Mouse (Mus musculus) neural tube, embryonic 15.5 days (tissue): ENCODE data around the gene Upf3b. TPM values are rescaled to one million over a fixed set of nuclear protein-coding genes. Genes with fewer than 3 reads are reported as not detected.

Experiments
- ATAC-seq: fragments of 200-750 bp; cut with Nextera tagmentation; 2 replicates; pipeline ENCODE4 v1.8.0; 2017; ENCODE audit warnings: mild to moderate bottlenecking, moderate TSS enrichment, moderate library complexity; ENCODE audit not compliant: low FRiP score
- H3K27ac ChIP-seq: fragments of 300-500 bp; sonication (generic); replicated peaks from 2 replicates; pipeline ENCODE4 v1.5.1; 2015; ENCODE audit warnings: mild to moderate bottlenecking, inconsistent platforms
- H3K27me3 ChIP-seq: fragments of 300-500 bp; sonication (generic); replicated peaks from 2 replicates; pipeline ENCODE4 v1.6.1; 2015; ENCODE audit warnings: inconsistent platforms
- H3K36me3 ChIP-seq: fragments of 300-500 bp; sonication (generic); 2 replicates; pipeline ENCODE4 v1.6.1; 2015; ENCODE audit warnings: inconsistent platforms
- H3K4me1 ChIP-seq: fragments of 300-500 bp; sonication (generic); 2 replicates; pipeline ENCODE4 v1.6.1; 2015; ENCODE audit warnings: inconsistent platforms
- H3K4me2 ChIP-seq: fragments of 300-500 bp; sonication (generic); 2 replicates; pipeline ENCODE4 v1.6.1; 2015; ENCODE audit warnings: inconsistent platforms, mild to moderate bottlenecking, moderate library complexity
- H3K4me3 ChIP-seq: fragments of 300-500 bp; sonication (generic); replicated peaks from 2 replicates; pipeline ENCODE4 v1.5.1; 2015; ENCODE audit warnings: mild to moderate bottlenecking, inconsistent platforms
- H3K9ac ChIP-seq: fragments of 300-500 bp; sonication (generic); replicated peaks from 2 replicates; pipeline ENCODE4 v1.6.1; 2015; ENCODE audit warnings: mild to moderate bottlenecking, inconsistent platforms
- H3K9me3 ChIP-seq: fragments of 300-500 bp; sonication (generic); replicated peaks from 2 replicates; pipeline ENCODE4 v1.6.1; 2016; ENCODE audit warnings: inconsistent platforms
- WGBS: fragments of 180-500 bp; shearing (Covaris S2); methylation state at CpG from one replicate; pipeline ENCODE4 v1.1.7; 2015; ENCODE audit warnings: mixed read lengths; 5-methylcytosine and 5-hydroxymethylcytosine counted together
- polyA plus RNA-seq: library from polyadenylated mRNA; unstranded; fragments of >200 nt; fragmentation: Nextera tagmentation; extraction: Ambion mirVana; gene quantifications from 2 replicates; pipeline ENCODE4 v1.2.1, GENCODE M21; 2015

The Upf3b gene
- polyA plus RNA-seq, 1 experiment from 2014 or later, result 31.9 TPM

- H3K27me3 ChIP-seq, result no peaks in the 10 kb centered on the region
- H3K4me3 ChIP-seq, result no peak overlapping the region
- no peaks in the 10 kb centered on the region for H3K9me3 ChIP-seq
- H3K36me3 ChIP-seq, result no peaks in the 10 kb centered on the region
- no peak overlapping the region for H3K27ac ChIP-seq
- ATAC-seq, result no peak
- no peak overlapping the region for H3K9ac ChIP-seq
- no peak overlapping the region for H3K4me2 ChIP-seq
- no peaks in the 10 kb centered on the region for H3K4me1 ChIP-seq
- WGBS, result 81% methylated on average over 8 of the region's 8 CpGs
Observed at GRCm38 (mm10) chrX:37076651-37077050, 33.5 kb downstream of the Upf3b start.

DNA sequence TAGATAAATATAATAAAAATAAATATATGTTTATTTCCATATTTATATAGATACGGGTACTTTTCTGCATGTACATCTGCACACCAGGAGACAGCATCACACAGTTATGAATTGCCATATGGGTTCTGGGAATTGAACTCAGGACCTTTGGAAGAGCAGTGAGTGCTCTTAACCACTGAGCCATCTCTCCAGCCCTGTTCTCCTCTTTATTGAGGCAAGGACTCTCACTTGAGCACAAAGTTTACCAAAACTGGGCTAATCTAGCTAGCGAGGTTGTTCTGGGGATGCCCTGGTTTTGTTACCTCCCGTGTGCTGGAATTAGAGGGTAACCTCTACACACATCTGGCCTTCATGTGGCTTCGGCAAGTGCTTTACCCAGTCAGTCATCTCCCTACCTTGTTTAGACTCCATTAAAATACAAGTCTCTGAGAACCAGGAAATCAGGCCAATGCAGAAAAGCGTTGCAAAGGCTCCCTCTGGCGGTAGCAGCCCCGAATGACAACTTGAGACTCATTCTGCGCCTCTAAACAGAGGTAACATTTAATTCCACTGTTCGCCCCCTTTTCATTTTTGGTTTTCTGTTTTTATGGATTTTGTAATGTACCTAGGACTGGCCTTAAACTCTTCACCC, 35.7 kb downstream of the Upf3b start:
- Histone ChIP-seq H3K27me3 (no peaks in the 10 kb centered on the region), H3K27ac (no peak overlapping the region), H3K4me3 (no peak overlapping the region), H3K36me3 (no peaks in the 10 kb centered on the region), H3K4me2 (no peak overlapping the region), H3K9me3 (no peaks in the 10 kb centered on the region), H3K9ac (no peak overlapping the region), H3K4me1 (no peaks in the 10 kb centered on the region)
- peak; percentile 41; the same call in 1 of the 2 replicates for ATAC-seq
- 37% methylated on average over 9 of the region's 9 CpGs for WGBS

DNA sequence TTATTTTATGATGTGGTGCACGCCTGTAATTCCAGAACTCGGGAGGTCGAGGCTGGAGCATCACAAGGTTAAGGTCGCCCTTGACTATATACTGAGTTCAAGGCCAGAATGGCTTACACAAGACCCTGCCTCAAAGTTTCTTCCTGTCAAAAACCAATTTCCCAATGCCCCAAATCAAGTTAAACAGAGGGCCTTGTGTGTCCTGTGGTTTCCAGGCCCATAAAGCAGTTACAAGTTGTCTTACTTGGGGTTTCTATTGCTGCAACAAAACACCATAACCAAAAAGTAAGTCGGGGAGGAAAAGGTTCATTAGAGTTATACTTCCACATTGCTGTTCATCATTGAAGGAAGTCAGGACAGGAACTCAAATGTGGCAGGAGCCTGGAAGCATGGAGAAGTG, 41.4 kb downstream of the Upf3b start:
- 86% methylated on average over 5 of the region's 5 CpGs for WGBS
- Histone ChIP-seq H3K9ac (no peak overlapping the region), H3K27ac (no peak overlapping the region), H3K27me3 (no peaks in the 10 kb centered on the region), H3K4me1 (no peaks in the 10 kb centered on the region), H3K4me2 (no peak overlapping the region), H3K36me3 (no peaks in the 10 kb centered on the region), H3K4me3 (no peak overlapping the region), H3K9me3 (no peaks in the 10 kb centered on the region)
- ATAC-seq, result no peak

- H3K4me2 ChIP-seq, result no peak overlapping the region
Observed at GRCm38 (mm10) chrX:37067299-37067698, 42.8 kb downstream of the Upf3b start.

DNA sequence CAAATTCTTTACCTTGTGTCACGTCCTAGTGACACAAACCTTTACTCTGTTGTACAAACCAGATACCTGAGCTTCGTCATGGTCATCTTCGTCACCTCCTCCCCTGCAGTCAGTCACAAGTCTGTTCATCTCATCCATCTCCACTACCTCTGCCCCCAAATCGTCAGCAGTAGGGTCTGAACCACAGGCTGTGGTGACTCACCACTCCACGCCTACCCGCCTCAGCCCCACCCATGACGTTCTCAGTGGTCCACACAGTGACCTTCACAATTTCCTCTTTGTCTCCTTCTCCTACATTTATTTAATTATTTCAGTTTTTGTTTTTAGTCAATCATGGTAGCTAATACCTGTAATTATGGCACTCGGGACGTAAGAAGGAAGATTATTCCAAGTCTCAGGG, 46.2 kb downstream of the Upf3b start:
- Histone ChIP-seq H3K4me2 (no peak overlapping the region), H3K9ac (no peak overlapping the region), H3K27me3 (no peaks in the 10 kb centered on the region), H3K4me3 (no peak overlapping the region), H3K4me1 (no peaks in the 10 kb centered on the region), H3K9me3 (no peaks in the 10 kb centered on the region), H3K27ac (no peak overlapping the region), H3K36me3 (no peaks in the 10 kb centered on the region)
- no peak for ATAC-seq
- WGBS, result 90% methylated on average over 9 of the region's 9 CpGs

More at GRCm38 (mm10) chrX:37067299-37067698, 42.8 kb downstream of the Upf3b start:
- Histone ChIP-seq H3K9me3 (no peaks in the 10 kb centered on the region), H3K27me3 (no peaks in the 10 kb centered on the region), H3K9ac (no peak overlapping the region), H3K4me1 (no peaks in the 10 kb centered on the region), H3K36me3 (no peaks in the 10 kb centered on the region), H3K27ac (no peak overlapping the region), H3K4me3 (no peak overlapping the region)
- ATAC-seq, result no peak
- 82% methylated on average over 3 of the region's 3 CpGs for WGBS

GRCm38 (mm10) chrX:37048890-37049823, 61.0 kb downstream of the Upf3b start:
- Histone ChIP-seq H3K4me1 (peaks cover 14% of the 10 kb centered on the region), H3K4me2 (peak overlapping the region; percentile 82), H3K9me3 (no peaks in the 10 kb centered on the region), H3K27ac (no peak overlapping the region), H3K4me3 (peak overlapping the region; percentile 39), H3K9ac (peak overlapping the region; percentile 37; the same call in 1 of the 2 replicates), H3K27me3 (peaks cover 11% of the 10 kb centered on the region; the same call in 1 of the 2 replicates), H3K36me3 (no peaks in the 10 kb centered on the region)
- ATAC-seq, result peak; percentile 55; the same call in 1 of the 2 replicates
- 26% methylated on average over 70 of the region's 70 CpGs for WGBS

DNA sequence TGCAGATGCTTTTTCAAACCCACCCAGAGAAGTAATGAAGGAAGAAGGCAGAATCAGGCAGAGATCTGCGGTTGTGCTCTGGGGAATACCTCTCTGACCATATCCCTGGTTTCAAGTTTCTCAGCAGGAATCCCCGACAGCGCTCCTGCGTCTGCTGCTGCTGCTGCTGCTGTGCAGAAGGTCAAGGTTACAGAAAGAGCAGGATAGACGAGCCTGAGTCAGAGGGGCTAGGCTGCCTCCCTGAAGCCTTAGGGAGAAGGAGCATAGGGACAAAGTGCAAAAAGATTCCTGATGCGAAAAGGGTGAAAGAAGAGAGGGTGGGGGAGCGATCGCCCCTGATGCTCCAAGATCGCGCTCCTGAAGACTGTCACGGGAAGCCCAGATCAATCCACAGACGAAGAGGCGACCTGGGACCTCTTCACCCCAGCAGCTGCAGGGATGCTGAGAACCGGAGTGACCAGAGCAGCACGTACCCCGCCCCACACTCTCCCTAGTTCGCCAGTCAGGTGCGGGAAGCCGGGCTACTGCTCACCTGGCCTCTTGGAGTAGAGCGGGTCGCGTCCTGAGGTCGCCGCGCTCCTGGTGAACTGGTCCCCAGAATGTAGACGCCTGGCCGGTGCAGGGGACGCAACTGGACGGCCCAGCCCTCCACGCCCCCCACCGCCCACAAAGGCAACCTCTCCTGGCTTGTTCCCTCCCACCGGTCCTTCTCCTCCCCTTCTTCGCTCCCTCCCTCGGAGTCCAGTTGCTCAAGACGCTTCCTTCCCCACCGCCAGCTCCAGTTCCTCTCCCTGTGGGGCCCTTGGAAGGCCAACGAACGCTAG, 61.8 kb downstream of the Upf3b start, which contains the start of gene Sowahd:
TSS of gene Sowahd (plus strand) at position 780 of the 824 bp plus-strand sequence.
- peaks cover 11% of the 10 kb centered on the region; the same call in 1 of the 2 replicates for H3K27me3 ChIP-seq
- peak; percentile 45; the same call in 1 of the 2 replicates for ATAC-seq
- H3K9ac ChIP-seq, result peak within 1 kb of the TSS; percentile 37; the same call in 1 of the 2 replicates
- H3K4me1 ChIP-seq, result peaks cover 14% of the 10 kb centered on the region
- peak within 1 kb of the TSS; percentile 39 for H3K4me3 ChIP-seq
- WGBS, result 25% methylated on average over 38 of the region's 38 CpGs
- peak within 1 kb of the TSS; percentile 82 for H3K4me2 ChIP-seq
- no peak within 1 kb of the TSS for H3K27ac ChIP-seq
- no peaks in the 10 kb centered on the region for H3K36me3 ChIP-seq
- no peaks in the 10 kb centered on the region for H3K9me3 ChIP-seq

GRCm38 (mm10) chrX:37042726-37043125, 67.4 kb downstream of the Upf3b start:
- Histone ChIP-seq H3K27me3 (peaks cover 7% of the 10 kb centered on the region; the same call in 1 of the 2 replicates), H3K36me3 (no peaks in the 10 kb centered on the region), H3K4me1 (no peaks in the 10 kb centered on the region), H3K4me3 (no peak overlapping the region), H3K27ac (no peak overlapping the region), H3K4me2 (no peak overlapping the region), H3K9me3 (no peaks in the 10 kb centered on the region), H3K9ac (no peak overlapping the region)
- no peak for ATAC-seq
- 22% methylated on average over 9 of the region's 9 CpGs for WGBS

Other genes starting within 250 kb of the Upf3b start
- 115 and 117 TPM in 2 replicates for gene Ube2a, start 236.4 kb downstream of the Upf3b start, polyA plus RNA-seq
- gene C330007P06Rik, start 236.2 kb downstream of the Upf3b start, polyA plus RNA-seq, result 24.2 and 27.6 TPM in 2 replicates
- gene Nkrf, start 207.4 kb downstream of the Upf3b start, polyA plus RNA-seq, result 18.3 and 19.5 TPM in 2 replicates
- gene Sept6, start 118.5 kb downstream of the Upf3b start, polyA plus RNA-seq, result 72.2 TPM in 2 replicates
- not detected in 2 replicates for gene Sowahd, start 61.5 kb downstream of the Upf3b start, polyA plus RNA-seq
- 318 and 331 TPM in 2 replicates for gene Rpl39, start 24.9 kb downstream of the Upf3b start, polyA plus RNA-seq
- gene Nkap, start 16.5 kb upstream of the Upf3b start, polyA plus RNA-seq, result 22.1 and 22.2 TPM in 2 replicates
- 0.14 and 0.29 TPM in 2 replicates for gene Akap14, start 58.5 kb upstream of the Upf3b start, polyA plus RNA-seq
- gene Ndufa1, start 80.8 kb upstream of the Upf3b start, polyA plus RNA-seq, result 742 and 895 TPM in 2 replicates
- gene Rnf113a1, start 80.9 kb upstream of the Upf3b start, polyA plus RNA-seq, result 23.7 and 27.3 TPM in 2 replicates
- gene Gm9, start 100.7 kb upstream of the Upf3b start, polyA plus RNA-seq, result not detected in 2 replicates
- not detected in 2 replicates for gene Rhox1, start 111.9 kb upstream of the Upf3b start, polyA plus RNA-seq
- not detected in 2 replicates for gene Rhox2a, start 134.7 kb upstream of the Upf3b start, polyA plus RNA-seq
- gene Rhox3a, start 139.6 kb upstream of the Upf3b start, polyA plus RNA-seq, result not detected in 2 replicates
- not detected in 2 replicates for gene Rhox4a, start 155.0 kb upstream of the Upf3b start, polyA plus RNA-seq